Mouse (Mus musculus) bone marrow, adult 2 months (tissue): ENCODE results near the gene Pla2g16.

Experiments
- CTCF ChIP-seq: fragments of 200-500 bp; IDR thresholded peaks from 2 replicates; pipeline ENCODE4 v1.5.1; 2011; ENCODE audit warnings: low read length, control low read depth; ENCODE audit not compliant: control insufficient read depth, insufficient read depth
- POLR2A ChIP-seq: fragments of 200-500 bp; IDR thresholded peaks from 2 replicates; pipeline ENCODE4 v1.6.1; 2011; ENCODE audit warnings: low read depth, mild to moderate bottlenecking, control low read depth, low read length, borderline replicate concordance; ENCODE audit not compliant: control insufficient read depth

DNA sequence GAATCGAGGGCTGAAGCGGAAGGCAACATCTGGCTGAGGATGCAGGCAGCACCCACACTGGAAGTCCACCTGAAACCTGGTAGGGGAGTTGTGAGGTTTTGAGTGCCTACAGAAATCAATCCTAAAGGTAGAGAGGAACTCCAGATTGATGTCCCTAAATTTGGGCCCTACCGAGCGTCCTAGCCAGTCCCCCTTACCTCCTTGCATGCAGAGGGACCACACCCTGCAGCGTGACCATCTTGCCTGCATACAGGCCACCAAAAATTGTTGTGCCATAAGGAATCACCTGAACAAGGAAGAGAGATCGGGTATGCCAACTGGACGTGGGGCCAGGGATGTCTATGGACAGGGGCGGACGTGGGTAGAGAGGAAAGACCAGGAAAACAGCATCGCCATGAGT lies 46.8 kb downstream of the Pla2g16 start:
- TF ChIP-seq POLR2A (no peak), CTCF (no peak)
